Mouse (Mus musculus): Measurements from ENCODE around the gene Brip1. TPM values are rescaled to one million over a fixed set of nuclear protein-coding genes. Genes with fewer than 3 reads are reported as not detected.

The Brip1 gene
- polyA plus RNA-seq, 1 experiment from 2014 or later = 8.9 TPM

DNA sequence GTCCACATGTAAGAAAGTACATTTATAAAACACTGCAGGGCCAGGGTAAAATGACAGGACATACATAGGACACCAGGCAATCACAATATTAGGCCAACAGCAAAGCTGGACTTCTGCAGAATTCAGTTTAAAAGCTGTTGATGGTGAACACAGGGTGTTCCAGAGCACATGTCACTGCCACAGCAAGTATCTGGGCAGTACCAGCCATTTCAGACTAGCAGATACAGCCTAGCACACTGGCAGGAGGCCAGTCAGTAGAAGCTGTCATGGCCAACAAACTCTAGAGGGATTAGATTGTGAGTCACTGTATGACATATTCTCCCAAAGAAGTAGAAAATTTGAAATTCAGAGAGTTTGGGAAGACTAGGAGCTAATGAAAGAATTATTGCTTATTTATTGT lies 94.4 kb downstream of the Brip1 start:
- Histone ChIP-seq H3K4me2 (no peak overlapping the region), H3K27me3 (replicated peaks) (no peaks in the 10 kb centered on the region), H3K27ac (no peak overlapping the region), H3K9me3 (replicated peaks) (no peaks in the 10 kb centered on the region), H3K4me3 (no peak overlapping the region), H3K9ac (no peak overlapping the region), H3K4me1 (no peaks in the 10 kb centered on the region), H3K36me3 (peaks cover 24% of the 10 kb centered on the region)
- ATAC-seq = no peak

DNA sequence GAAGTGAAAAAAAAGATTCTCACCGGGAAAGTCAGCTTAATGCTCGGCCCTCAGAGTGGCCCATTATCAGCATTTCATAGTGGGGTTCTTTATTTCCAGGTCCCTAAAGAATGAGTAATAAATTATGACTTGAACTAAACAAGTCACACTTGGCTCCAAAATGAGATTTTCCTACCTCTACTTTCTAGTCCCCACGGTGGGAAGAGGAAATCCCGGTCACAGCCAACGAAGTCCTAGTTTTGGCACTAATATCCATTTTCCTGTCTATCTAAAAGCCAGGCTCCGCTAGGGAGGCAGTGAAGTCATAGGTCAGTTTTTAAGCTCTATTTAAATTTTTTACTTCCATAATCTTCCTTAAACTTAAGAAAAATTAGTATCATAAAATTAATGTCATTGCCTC lies 99.8 kb downstream of the Brip1 start:
- H3K4me2 ChIP-seq = no peak overlapping the region
- 85% methylated on average over 6 of the region's 6 CpGs for WGBS (ENCODE audit: insufficient replicate concordance)
- H3K27me3 ChIP-seq (replicated peaks) = no peaks in the 10 kb centered on the region
- peaks cover 29% of the 10 kb centered on the region for H3K36me3 ChIP-seq
- no peak for ATAC-seq
- no peaks in the 10 kb centered on the region for H3K4me1 ChIP-seq
- H3K27ac ChIP-seq = no peak overlapping the region
- no peak overlapping the region for H3K4me3 ChIP-seq
- H3K9me3 ChIP-seq (replicated peaks) = no peaks in the 10 kb centered on the region
- no peak overlapping the region for H3K9ac ChIP-seq

DNA sequence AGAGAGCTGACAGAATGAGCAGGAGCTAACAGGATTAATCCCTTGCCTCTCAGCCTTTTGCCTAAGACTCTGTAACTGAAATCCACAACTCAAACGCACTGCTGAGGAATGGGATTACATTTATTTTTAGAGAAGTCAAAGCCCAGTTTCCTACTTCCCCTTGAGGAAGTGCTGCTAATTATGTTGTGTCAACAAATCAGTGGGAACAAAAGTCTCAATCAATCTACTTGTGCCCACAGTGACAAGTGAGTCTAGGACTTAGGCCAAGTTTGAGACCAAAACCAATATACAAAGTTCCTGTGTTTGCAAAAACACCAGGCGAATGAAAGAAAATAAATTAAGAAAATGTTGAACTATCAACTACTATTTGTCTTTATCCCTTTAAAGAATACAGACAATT lies 101.7 kb downstream of the Brip1 start:
- Histone ChIP-seq H3K4me2 (no peak overlapping the region), H3K9me3 (replicated peaks) (no peaks in the 10 kb centered on the region), H3K4me3 (no peak overlapping the region), H3K4me1 (no peaks in the 10 kb centered on the region), H3K36me3 (peaks cover 29% of the 10 kb centered on the region), H3K9ac (no peak overlapping the region), H3K27ac (no peak overlapping the region), H3K27me3 (replicated peaks) (no peaks in the 10 kb centered on the region)
- whole genome bisulfite sequencing (ENCODE audit: insufficient replicate concordance) = 54% methylated on average over 2 of the region's 2 CpGs
- no peak for ATAC-seq

DNA sequence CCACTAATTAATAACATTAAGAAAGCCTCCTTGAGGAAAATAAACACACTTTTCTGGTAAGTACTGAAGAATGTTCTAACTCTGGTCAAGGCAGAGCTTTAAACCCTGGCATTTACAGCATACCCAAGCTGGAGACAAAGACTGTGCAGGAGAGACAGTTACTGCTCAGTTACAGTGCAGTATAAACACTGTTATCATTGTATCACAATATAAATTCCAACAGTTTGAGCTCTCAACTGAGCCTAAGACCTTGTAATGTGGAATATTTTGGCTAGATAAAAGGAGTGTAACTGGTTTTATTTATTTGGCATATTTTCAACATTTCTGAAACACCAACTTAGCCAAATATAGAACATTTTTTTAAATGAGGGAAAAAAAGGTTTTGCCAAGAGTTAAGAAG lies 112.2 kb downstream of the Brip1 start:
- Histone ChIP-seq H3K9ac (no peak overlapping the region), H3K27me3 (replicated peaks) (no peaks in the 10 kb centered on the region)

DNA sequence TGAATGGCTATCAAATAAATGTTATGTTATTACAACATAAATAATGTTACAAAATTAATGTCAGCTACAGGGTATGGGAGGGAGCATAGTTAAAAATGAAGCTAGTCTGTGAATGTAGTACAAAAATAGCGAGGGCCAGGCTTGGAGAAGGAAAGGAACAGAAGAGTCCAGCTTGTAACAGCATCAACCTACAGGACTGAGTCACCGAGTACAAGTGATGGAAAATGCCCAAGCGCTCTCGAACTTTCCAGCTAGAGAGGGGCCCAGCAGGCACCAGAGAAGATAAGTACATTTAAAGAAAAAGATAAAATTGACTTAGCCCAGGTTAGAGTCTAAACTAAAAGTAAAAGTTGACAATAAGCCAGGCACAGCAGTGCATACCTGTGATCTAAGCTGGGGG lies 116.5 kb downstream of the Brip1 start:
- Histone ChIP-seq H3K36me3 (peaks cover 8% of the 10 kb centered on the region), H3K27ac (no peak overlapping the region), H3K9ac (no peak overlapping the region), H3K9me3 (replicated peaks) (no peaks in the 10 kb centered on the region), H3K4me3 (no peak overlapping the region), H3K4me2 (no peak overlapping the region), H3K4me1 (no peaks in the 10 kb centered on the region), H3K27me3 (replicated peaks) (no peaks in the 10 kb centered on the region)
- WGBS (ENCODE audit: insufficient replicate concordance) = 71% methylated on average over 4 of the region's 4 CpGs
- no peak for ATAC-seq

More for the DNA sequence above, 112.2 kb downstream of the Brip1 start:
- H3K4me2 ChIP-seq = no peak overlapping the region
- no peak overlapping the region for H3K4me3 ChIP-seq
- no peaks in the 10 kb centered on the region for H3K4me1 ChIP-seq
- ATAC-seq = no peak
- no peak overlapping the region for H3K27ac ChIP-seq
- no peaks in the 10 kb centered on the region for H3K9me3 ChIP-seq (replicated peaks)
- no peaks in the 10 kb centered on the region for H3K36me3 ChIP-seq

DNA sequence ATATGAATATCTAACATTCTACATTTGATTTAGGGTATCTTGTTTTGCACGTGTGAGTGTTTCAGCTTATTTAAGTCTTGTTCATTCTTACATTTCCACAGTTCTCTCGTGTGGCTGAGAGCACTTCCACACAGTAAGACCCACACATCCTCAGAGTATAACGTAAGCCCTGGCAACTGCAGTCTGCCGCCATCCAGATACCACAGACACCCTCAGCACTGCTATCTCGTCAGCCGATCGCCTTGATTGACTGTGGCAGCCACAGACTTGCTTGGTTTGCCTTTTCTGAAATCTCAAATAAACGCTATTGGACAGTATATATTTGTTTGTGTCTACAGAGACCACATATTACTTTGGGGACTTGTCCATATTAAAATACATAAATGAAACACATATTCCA lies 123.0 kb downstream of the Brip1 start:
- no peaks in the 10 kb centered on the region for H3K9me3 ChIP-seq (replicated peaks)
- no peak for ATAC-seq
- WGBS (ENCODE audit: insufficient replicate concordance) = 68% methylated on average over 8 of the region's 8 CpGs

DNA sequence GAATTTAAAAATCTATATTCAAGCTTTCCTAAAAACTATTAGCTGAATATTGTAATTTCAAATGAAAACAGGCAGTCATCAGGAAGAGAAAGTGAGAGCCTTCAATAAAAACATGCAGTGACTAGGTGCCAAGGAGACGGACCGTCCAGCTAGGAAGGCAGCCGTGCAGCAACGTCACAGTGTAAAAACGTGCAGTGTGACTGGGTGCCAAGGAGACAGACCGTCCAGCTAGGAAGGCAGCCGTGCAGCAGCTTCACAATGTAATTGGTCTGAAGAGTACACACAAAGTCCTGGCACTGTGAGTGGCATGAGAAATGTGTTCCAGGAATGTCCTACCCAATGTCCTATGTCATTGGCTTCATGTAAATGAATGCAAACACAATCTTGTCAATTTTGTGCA lies 124.0 kb downstream of the Brip1 start:
- WGBS (ENCODE audit: insufficient replicate concordance) = 87% methylated on average over 7 of the region's 7 CpGs
- H3K9ac ChIP-seq = no peak overlapping the region
- no peak for ATAC-seq
- no peak overlapping the region for H3K4me3 ChIP-seq
- no peaks in the 10 kb centered on the region for H3K4me1 ChIP-seq
- H3K9me3 ChIP-seq (replicated peaks) = no peaks in the 10 kb centered on the region
- H3K36me3 ChIP-seq = peaks cover 31% of the 10 kb centered on the region
- no peak overlapping the region for H3K4me2 ChIP-seq
- H3K27me3 ChIP-seq (replicated peaks) = no peaks in the 10 kb centered on the region
- no peak overlapping the region for H3K27ac ChIP-seq

More for the DNA sequence above, 123.0 kb downstream of the Brip1 start:
- Histone ChIP-seq H3K4me2 (no peak overlapping the region), H3K27me3 (replicated peaks) (no peaks in the 10 kb centered on the region), H3K27ac (no peak overlapping the region), H3K4me1 (no peaks in the 10 kb centered on the region), H3K9ac (no peak overlapping the region), H3K4me3 (no peak overlapping the region), H3K36me3 (peaks cover 31% of the 10 kb centered on the region)

DNA sequence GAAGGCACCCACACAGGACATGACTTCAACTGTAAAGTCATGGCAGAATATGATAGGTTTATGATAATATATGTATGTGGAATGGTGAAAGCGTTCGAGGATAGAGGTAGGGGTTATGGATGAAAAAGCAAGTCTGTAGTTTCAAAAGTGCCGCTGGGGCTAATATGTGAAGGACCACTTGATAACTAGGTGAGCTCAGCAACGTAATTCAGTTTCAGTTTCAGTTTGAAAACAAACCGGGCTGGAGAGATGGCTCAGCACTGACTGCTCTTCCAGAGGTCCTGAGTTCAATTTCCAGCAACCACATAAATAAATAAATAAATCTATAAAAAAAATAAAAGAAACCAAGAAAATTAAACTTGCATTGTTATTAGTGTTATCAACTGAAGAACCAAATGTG lies 124.6 kb downstream of the Brip1 start:
- Histone ChIP-seq H3K9me3 (replicated peaks) (no peaks in the 10 kb centered on the region), H3K27ac (no peak overlapping the region), H3K27me3 (replicated peaks) (no peaks in the 10 kb centered on the region), H3K4me1 (no peaks in the 10 kb centered on the region), H3K4me3 (no peak overlapping the region), H3K4me2 (no peak overlapping the region), H3K36me3 (peaks cover 30% of the 10 kb centered on the region), H3K9ac (no peak overlapping the region)
- whole genome bisulfite sequencing (ENCODE audit: insufficient replicate concordance) = 83% methylated on average over 5 of the region's 5 CpGs
- no peak for ATAC-seq

DNA sequence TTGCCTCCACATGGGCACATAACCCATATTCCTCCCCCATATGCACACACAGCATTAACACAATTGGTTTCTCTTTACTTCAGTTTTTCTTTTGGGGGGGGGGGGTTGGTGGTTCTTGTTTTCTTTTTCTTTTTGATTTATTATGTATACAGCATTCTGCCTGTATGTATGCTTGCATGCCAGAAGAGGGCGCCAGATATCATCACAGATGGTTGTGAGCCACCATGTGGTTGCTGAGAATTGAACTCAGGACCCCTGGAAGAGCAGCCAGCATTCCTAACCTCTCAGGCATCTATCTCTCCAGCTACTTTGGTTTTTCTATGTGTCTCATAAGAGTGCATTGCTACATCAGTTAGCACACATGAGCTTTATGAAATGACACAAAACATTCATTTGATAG lies 125.6 kb downstream of the Brip1 start:
- Histone ChIP-seq H3K27me3 (replicated peaks) (no peaks in the 10 kb centered on the region), H3K36me3 (peaks cover 25% of the 10 kb centered on the region), H3K9me3 (replicated peaks) (no peaks in the 10 kb centered on the region), H3K4me1 (no peaks in the 10 kb centered on the region), H3K4me3 (no peak overlapping the region), H3K4me2 (no peak overlapping the region), H3K27ac (no peak overlapping the region), H3K9ac (no peak overlapping the region)
- ATAC-seq = no peak
- 63% methylated on average over 1 of the region's 1 CpGs for WGBS (ENCODE audit: insufficient replicate concordance)

DNA sequence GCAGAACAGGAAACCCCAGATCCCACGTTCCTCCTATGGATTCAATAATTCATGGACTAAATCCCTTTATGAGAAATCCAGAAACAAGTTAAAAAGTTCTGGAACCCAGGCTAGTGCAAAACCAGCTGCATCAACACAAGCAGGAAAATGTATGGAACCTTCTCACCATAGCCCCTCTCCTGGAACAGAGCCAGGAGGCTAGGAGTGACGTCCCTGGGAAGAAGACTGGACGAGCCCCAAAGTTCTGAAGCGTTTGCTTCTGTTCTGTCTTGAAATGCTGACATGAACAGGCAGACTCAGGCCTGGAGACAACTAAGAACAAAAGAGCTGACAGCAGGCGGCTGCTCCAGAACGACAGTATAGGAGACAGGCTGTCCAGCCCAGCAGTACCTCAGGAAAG lies 132.3 kb downstream of the Brip1 start:
- H3K27ac ChIP-seq = no peak overlapping the region
- no peak overlapping the region for H3K4me2 ChIP-seq
- 78% methylated on average over 6 of the region's 6 CpGs for WGBS (ENCODE audit: insufficient replicate concordance)
- no peaks in the 10 kb centered on the region for H3K9me3 ChIP-seq (replicated peaks)
- H3K4me1 ChIP-seq = no peaks in the 10 kb centered on the region
- H3K27me3 ChIP-seq (replicated peaks) = no peaks in the 10 kb centered on the region
- peaks cover 16% of the 10 kb centered on the region for H3K36me3 ChIP-seq
- ATAC-seq = no peak
- H3K9ac ChIP-seq = no peak overlapping the region
- no peak overlapping the region for H3K4me3 ChIP-seq

DNA sequence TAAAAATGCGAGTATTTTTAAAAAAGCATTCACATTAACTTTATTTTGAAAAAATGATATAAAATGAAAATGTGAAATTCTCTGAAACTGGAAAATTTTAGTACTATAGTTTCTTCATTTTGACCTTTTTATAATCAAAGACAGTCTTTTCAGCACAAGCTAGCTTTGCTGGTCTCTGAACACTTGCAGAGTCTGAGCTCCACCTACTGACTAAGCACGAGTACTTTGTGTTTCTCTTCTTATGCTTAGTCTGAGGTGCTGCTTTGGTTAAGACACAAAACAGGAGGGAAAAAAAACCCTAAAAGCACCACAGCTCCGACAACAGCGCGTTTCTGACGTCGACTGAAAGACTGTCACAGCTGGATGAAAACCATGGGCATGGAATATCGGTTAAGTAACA lies 133.8 kb downstream of the Brip1 start:
- no peak for ATAC-seq
- H3K36me3 ChIP-seq = peaks cover 21% of the 10 kb centered on the region
- WGBS (ENCODE audit: insufficient replicate concordance) = 73% methylated on average over 8 of the region's 8 CpGs

DNA sequence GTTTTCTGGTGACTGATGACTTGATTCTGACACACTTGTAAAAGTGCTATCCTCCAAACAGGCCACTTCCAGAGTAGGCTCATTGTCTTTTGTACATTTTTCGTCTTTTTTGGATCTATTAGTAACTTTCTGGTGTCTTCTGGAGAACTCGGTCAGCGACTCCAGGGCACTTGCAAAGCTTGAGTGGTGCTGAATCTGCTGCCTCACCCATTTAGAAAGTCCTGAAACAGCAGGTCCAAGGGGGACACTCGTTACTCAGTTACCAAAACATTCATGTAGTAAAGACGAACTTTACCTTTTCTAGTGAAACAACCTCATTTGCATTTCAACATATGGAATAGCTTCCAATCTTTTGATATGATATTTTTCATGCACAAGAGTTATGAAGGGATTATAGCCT lies 136.1 kb downstream of the Brip1 start:
- Histone ChIP-seq H3K4me2 (no peak overlapping the region), H3K27me3 (replicated peaks) (no peaks in the 10 kb centered on the region), H3K9me3 (replicated peaks) (no peaks in the 10 kb centered on the region), H3K27ac (no peak overlapping the region), H3K36me3 (peaks cover 26% of the 10 kb centered on the region), H3K4me3 (no peak overlapping the region), H3K9ac (no peak overlapping the region), H3K4me1 (no peaks in the 10 kb centered on the region)
- 76% methylated on average over 5 of the region's 5 CpGs for WGBS (ENCODE audit: insufficient replicate concordance)
- ATAC-seq = no peak

More for the DNA sequence above, 133.8 kb downstream of the Brip1 start:
- Histone ChIP-seq H3K9me3 (replicated peaks) (no peaks in the 10 kb centered on the region), H3K4me1 (no peaks in the 10 kb centered on the region), H3K27me3 (replicated peaks) (no peaks in the 10 kb centered on the region), H3K4me3 (no peak overlapping the region), H3K9ac (no peak overlapping the region), H3K27ac (no peak overlapping the region), H3K4me2 (no peak overlapping the region)

DNA sequence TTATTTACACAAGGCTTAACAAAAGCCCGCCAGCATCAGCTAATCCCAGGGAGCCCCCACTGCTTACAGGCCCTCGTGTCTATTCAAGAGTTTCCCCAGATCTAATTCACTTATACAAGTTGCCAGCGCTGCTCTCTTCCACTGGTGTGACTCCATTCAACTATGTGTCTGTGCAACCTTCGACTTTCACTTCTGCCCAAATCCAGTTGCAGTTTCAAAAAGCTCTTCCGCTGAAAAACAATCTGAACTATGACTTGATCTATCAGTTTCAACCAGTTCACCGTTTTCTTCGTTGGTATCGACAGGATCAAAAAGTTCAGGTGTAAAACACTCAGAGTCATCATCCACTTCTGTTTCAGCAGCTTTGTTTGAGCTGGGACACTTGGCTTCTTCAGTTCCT lies 139.8 kb downstream of the Brip1 start:
- H3K9me3 ChIP-seq (replicated peaks) = no peaks in the 10 kb centered on the region

More for the DNA sequence above, 139.8 kb downstream of the Brip1 start:
- Histone ChIP-seq H3K9ac (no peak overlapping the region), H3K27ac (no peak overlapping the region), H3K27me3 (replicated peaks) (no peaks in the 10 kb centered on the region), H3K4me1 (no peaks in the 10 kb centered on the region), H3K4me3 (no peak overlapping the region), H3K36me3 (peaks cover 19% of the 10 kb centered on the region), H3K4me2 (no peak overlapping the region)
- 83% methylated on average over 8 of the region's 8 CpGs for WGBS (ENCODE audit: insufficient replicate concordance)
- ATAC-seq = no peak
